Mouse (Mus musculus): ENCODE results near the gene Rsf1. TPM values are rescaled to one million over a fixed set of nuclear protein-coding genes. Genes with fewer than 3 reads are reported as not detected.
A peak's percentile ranks its signal among the peaks of the same experiment; 100 is the strongest.

Gene Rsf1
- polyA plus RNA-seq, 1 experiment from 2014 or later = 25.7 TPM

GRCm38 (mm10) chr7:97696506-97697254 lies 117.0 kb downstream of the Rsf1 start, which contains the start of gene Clns1a:
Clns1a (plus strand) TSS chr7:97696634.
- Histone ChIP-seq H3K4me1 (replicated peaks; ENCODE audit: control insufficient read depth, insufficient read depth, low read length) (peaks cover 5% of the 10 kb centered on the region; the same call in 1 of the 2 replicates), H3K4me3 (ENCODE audit: low read depth, low read length) (peak within 1 kb of the TSS; percentile 97), H3K9ac (ENCODE audit: low read length) (peak within 1 kb of the TSS; percentile 95), H3K27me3 (ENCODE audit: control insufficient read depth, insufficient read depth, low read length) (no peaks in the 10 kb centered on the region), H3K27ac (ENCODE audit: low read depth, low read length) (peak within 1 kb of the TSS; percentile 31; the same call in 1 of the 2 replicates), H3K9me3 (ENCODE audit: control insufficient read depth, low read length) (no peaks in the 10 kb centered on the region), H3K36me3 (ENCODE audit: control insufficient read depth, insufficient read depth, low read length) (no peaks in the 10 kb centered on the region; the same call in 1 of the 2 replicates), H3K4me2 (ENCODE audit: low read depth, low read length, severe bottlenecking) (peak within 1 kb of the TSS; percentile 85)
- ATAC-seq (replicated peaks; ENCODE audit: low FRiP score) (peak; percentile 97), DNase-seq (ENCODE audit: low spot score) (peak; percentile 91)
- WGBS = under 1% methylated on average over 63 of the region's 63 CpGs

GRCm38 (mm10) chr7:97700173-97700572 lies 120.5 kb downstream of the Rsf1 start:
- ATAC-seq (replicated peaks; ENCODE audit: low FRiP score) (no peak), DNase-seq (ENCODE audit: low spot score) (no peak)
- 95% methylated on average over 4 of the region's 4 CpGs for WGBS

DNA sequence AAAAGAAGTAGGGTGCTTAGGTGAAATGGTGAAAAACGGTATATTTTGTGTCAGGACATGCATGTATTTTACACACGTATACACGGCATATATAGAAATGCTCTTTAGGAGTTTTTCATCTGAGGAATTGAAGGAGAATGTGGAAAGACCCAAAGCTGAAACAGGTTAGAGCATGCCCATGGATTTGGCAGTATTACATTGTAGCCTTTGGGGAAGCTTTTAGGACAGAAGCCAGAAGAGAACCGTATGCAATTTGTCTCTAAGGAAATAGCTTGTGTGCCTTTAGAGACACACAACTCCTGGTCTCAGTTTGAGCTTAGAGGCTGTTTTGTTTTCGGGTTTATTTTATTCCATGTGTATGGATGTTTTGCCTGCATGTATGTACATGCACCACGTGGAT lies 121.4 kb downstream of the Rsf1 start:
- peaks cover under 1% of the 10 kb centered on the region; the same call in 1 of the 2 replicates for H3K4me1 ChIP-seq (replicated peaks; ENCODE audit: control insufficient read depth, insufficient read depth, low read length)
- WGBS = 90% methylated on average over 6 of the region's 6 CpGs
- DNase-seq (ENCODE audit: low spot score) (no peak), ATAC-seq (replicated peaks; ENCODE audit: low FRiP score) (no peak)
- no peak overlapping the region for H3K4me2 ChIP-seq (ENCODE audit: low read depth, low read length, severe bottlenecking)
- H3K9ac ChIP-seq (ENCODE audit: low read length) = no peak overlapping the region
- H3K27ac ChIP-seq (ENCODE audit: low read depth, low read length) = no peak overlapping the region
- H3K4me3 ChIP-seq (ENCODE audit: low read depth, low read length) = no peak overlapping the region
- no peaks in the 10 kb centered on the region; the same call in 1 of the 2 replicates for H3K36me3 ChIP-seq (ENCODE audit: control insufficient read depth, insufficient read depth, low read length)
- no peaks in the 10 kb centered on the region for H3K27me3 ChIP-seq (ENCODE audit: control insufficient read depth, insufficient read depth, low read length)
- no peaks in the 10 kb centered on the region for H3K9me3 ChIP-seq (ENCODE audit: control insufficient read depth, low read length)

More at GRCm38 (mm10) chr7:97700173-97700572, 120.5 kb downstream of the Rsf1 start:
- no peaks in the 10 kb centered on the region for H3K27me3 ChIP-seq (ENCODE audit: control insufficient read depth, insufficient read depth, low read length)
- H3K4me2 ChIP-seq (ENCODE audit: low read depth, low read length, severe bottlenecking) = no peak overlapping the region
- H3K9ac ChIP-seq (ENCODE audit: low read length) = no peak overlapping the region
- no peak overlapping the region for H3K27ac ChIP-seq (ENCODE audit: low read depth, low read length)
- no peaks in the 10 kb centered on the region; the same call in 1 of the 2 replicates for H3K36me3 ChIP-seq (ENCODE audit: control insufficient read depth, insufficient read depth, low read length)
- H3K9me3 ChIP-seq (ENCODE audit: control insufficient read depth, low read length) = no peaks in the 10 kb centered on the region
- H3K4me3 ChIP-seq (ENCODE audit: low read depth, low read length) = no peak overlapping the region
- peaks cover 5% of the 10 kb centered on the region; the same call in 1 of the 2 replicates for H3K4me1 ChIP-seq (replicated peaks; ENCODE audit: control insufficient read depth, insufficient read depth, low read length)

DNA sequence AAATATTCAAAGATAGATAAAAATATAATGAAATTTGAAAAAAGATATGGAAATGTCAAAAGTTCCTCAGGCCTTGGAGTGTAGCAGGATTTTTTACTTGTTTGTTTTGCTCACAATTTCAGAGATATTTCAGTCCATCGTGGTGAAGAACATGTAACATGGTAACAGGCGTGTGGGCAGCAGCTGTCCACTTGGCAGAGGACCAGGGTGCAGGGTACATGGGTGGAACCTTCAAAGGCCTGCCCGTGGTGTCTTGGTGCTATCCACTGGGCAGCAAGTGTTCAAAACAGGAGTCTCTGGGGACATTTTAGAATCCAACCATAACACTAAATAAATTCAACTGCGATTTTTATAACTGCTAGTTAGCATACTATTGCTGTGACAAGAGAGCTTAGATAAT lies 127.4 kb downstream of the Rsf1 start:
- WGBS = 95% methylated on average over 4 of the region's 4 CpGs

DNA sequence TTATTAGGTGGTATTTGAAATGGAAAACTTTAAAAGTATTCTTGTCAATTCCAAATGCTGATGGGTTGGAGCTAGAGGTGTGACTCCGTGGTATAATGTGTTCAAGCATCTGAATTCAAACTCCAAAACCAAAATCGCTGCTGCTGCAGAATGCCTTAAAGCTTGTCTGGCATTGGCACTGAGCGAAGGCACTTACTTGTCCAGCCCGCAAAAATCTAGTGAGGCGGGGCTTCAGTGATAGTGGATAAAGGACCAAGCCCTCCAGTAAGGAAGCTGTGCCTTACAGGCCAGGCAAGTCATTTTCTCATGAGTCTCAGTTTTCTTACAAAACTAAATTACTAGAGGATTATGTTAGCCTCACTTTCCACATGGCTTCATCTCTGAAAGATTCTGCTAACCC lies 128.1 kb downstream of the Rsf1 start:
- Histone ChIP-seq H3K36me3 (ENCODE audit: control insufficient read depth, insufficient read depth, low read length) (peaks cover 1% of the 10 kb centered on the region; the same call in 1 of the 2 replicates), H3K4me3 (ENCODE audit: low read depth, low read length) (no peak overlapping the region), H3K9ac (ENCODE audit: low read length) (no peak overlapping the region), H3K4me2 (ENCODE audit: low read depth, low read length, severe bottlenecking) (no peak overlapping the region), H3K4me1 (replicated peaks; ENCODE audit: control insufficient read depth, insufficient read depth, low read length) (no peaks in the 10 kb centered on the region), H3K27me3 (ENCODE audit: control insufficient read depth, insufficient read depth, low read length) (no peaks in the 10 kb centered on the region), H3K27ac (ENCODE audit: low read depth, low read length) (no peak overlapping the region), H3K9me3 (ENCODE audit: control insufficient read depth, low read length) (no peaks in the 10 kb centered on the region)
- no peak for DNase-seq (ENCODE audit: low spot score)
- WGBS = 88% methylated on average over 5 of the region's 5 CpGs
- ATAC-seq (replicated peaks; ENCODE audit: low FRiP score) = no peak

More for the DNA sequence above, 127.4 kb downstream of the Rsf1 start:
- Histone ChIP-seq H3K4me2 (ENCODE audit: low read depth, low read length, severe bottlenecking) (no peak overlapping the region), H3K9me3 (ENCODE audit: control insufficient read depth, low read length) (no peaks in the 10 kb centered on the region), H3K4me1 (replicated peaks; ENCODE audit: control insufficient read depth, insufficient read depth, low read length) (no peaks in the 10 kb centered on the region), H3K27ac (ENCODE audit: low read depth, low read length) (no peak overlapping the region), H3K4me3 (ENCODE audit: low read depth, low read length) (no peak overlapping the region), H3K27me3 (ENCODE audit: control insufficient read depth, insufficient read depth, low read length) (no peaks in the 10 kb centered on the region), H3K9ac (ENCODE audit: low read length) (no peak overlapping the region), H3K36me3 (ENCODE audit: control insufficient read depth, insufficient read depth, low read length) (no peaks in the 10 kb centered on the region)
- DNase-seq (ENCODE audit: low spot score) = no peak
- no peak for ATAC-seq (replicated peaks; ENCODE audit: low FRiP score)

GRCm38 (mm10) chr7:97709204-97709603 lies 129.5 kb downstream of the Rsf1 start:
- Histone ChIP-seq H3K36me3 (ENCODE audit: control insufficient read depth, insufficient read depth, low read length) (peaks cover 3% of the 10 kb centered on the region; the same call in 1 of the 2 replicates), H3K4me2 (ENCODE audit: low read depth, low read length, severe bottlenecking) (no peak overlapping the region), H3K27me3 (ENCODE audit: control insufficient read depth, insufficient read depth, low read length) (no peaks in the 10 kb centered on the region), H3K4me1 (replicated peaks; ENCODE audit: control insufficient read depth, insufficient read depth, low read length) (no peaks in the 10 kb centered on the region), H3K9me3 (ENCODE audit: control insufficient read depth, low read length) (no peaks in the 10 kb centered on the region), H3K9ac (ENCODE audit: low read length) (no peak overlapping the region), H3K4me3 (ENCODE audit: low read depth, low read length) (no peak overlapping the region), H3K27ac (ENCODE audit: low read depth, low read length) (no peak overlapping the region)
- ATAC-seq (replicated peaks; ENCODE audit: low FRiP score) = no peak
- 92% methylated on average over 3 of the region's 3 CpGs for WGBS
- DNase-seq (ENCODE audit: low spot score) = no peak

DNA sequence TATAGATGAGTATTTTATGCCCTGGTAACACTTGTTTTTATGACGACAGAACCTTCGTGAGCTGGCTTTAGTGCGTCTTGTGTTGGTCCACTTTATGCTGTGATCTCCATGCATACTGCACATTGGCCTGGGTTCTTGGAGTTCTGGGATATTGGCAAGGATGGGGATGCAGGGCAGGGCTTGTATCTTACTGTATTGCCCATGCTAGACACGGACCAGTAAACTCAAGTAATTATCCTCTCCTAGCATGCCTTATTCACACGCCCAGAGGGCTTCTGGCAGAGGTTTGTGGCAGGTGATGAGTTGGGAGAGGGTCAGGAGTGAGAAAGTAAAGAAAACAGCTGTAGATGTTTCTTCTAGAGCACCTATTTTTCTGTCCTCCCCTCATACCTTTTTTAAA lies 135.0 kb downstream of the Rsf1 start:
- Histone ChIP-seq H3K4me2 (ENCODE audit: low read depth, low read length, severe bottlenecking) (no peak overlapping the region), H3K4me1 (replicated peaks; ENCODE audit: control insufficient read depth, insufficient read depth, low read length) (no peaks in the 10 kb centered on the region), H3K4me3 (ENCODE audit: low read depth, low read length) (no peak overlapping the region), H3K9ac (ENCODE audit: low read length) (no peak overlapping the region), H3K27ac (ENCODE audit: low read depth, low read length) (no peak overlapping the region), H3K36me3 (ENCODE audit: control insufficient read depth, insufficient read depth, low read length) (peaks cover 9% of the 10 kb centered on the region), H3K9me3 (ENCODE audit: control insufficient read depth, low read length) (no peaks in the 10 kb centered on the region), H3K27me3 (ENCODE audit: control insufficient read depth, insufficient read depth, low read length) (no peaks in the 10 kb centered on the region)
- DNase-seq (ENCODE audit: low spot score) = no peak
- 96% methylated on average over 5 of the region's 5 CpGs for WGBS
- ATAC-seq (replicated peaks; ENCODE audit: low FRiP score) = no peak

GRCm38 (mm10) chr7:97717326-97717725 lies 137.6 kb downstream of the Rsf1 start:
- H3K36me3 ChIP-seq (ENCODE audit: control insufficient read depth, insufficient read depth, low read length) = peaks cover 9% of the 10 kb centered on the region

GRCm38 (mm10) chr7:97719078-97719477 lies 139.4 kb downstream of the Rsf1 start:
- Histone ChIP-seq H3K4me3 (ENCODE audit: low read depth, low read length) (no peak overlapping the region), H3K9me3 (ENCODE audit: control insufficient read depth, low read length) (no peaks in the 10 kb centered on the region), H3K27ac (ENCODE audit: low read depth, low read length) (no peak overlapping the region), H3K4me1 (replicated peaks; ENCODE audit: control insufficient read depth, insufficient read depth, low read length) (no peaks in the 10 kb centered on the region), H3K27me3 (ENCODE audit: control insufficient read depth, insufficient read depth, low read length) (no peaks in the 10 kb centered on the region), H3K36me3 (ENCODE audit: control insufficient read depth, insufficient read depth, low read length) (peaks cover 6% of the 10 kb centered on the region), H3K4me2 (ENCODE audit: low read depth, low read length, severe bottlenecking) (no peak overlapping the region), H3K9ac (ENCODE audit: low read length) (no peak overlapping the region)
- ATAC-seq (replicated peaks; ENCODE audit: low FRiP score) = no peak
- 85% methylated on average over 5 of the region's 5 CpGs for WGBS
- no peak for DNase-seq (ENCODE audit: low spot score)

More at GRCm38 (mm10) chr7:97717326-97717725, 137.6 kb downstream of the Rsf1 start:
- Histone ChIP-seq H3K4me1 (replicated peaks; ENCODE audit: control insufficient read depth, insufficient read depth, low read length) (no peaks in the 10 kb centered on the region), H3K4me3 (ENCODE audit: low read depth, low read length) (no peak overlapping the region), H3K27me3 (ENCODE audit: control insufficient read depth, insufficient read depth, low read length) (no peaks in the 10 kb centered on the region), H3K9me3 (ENCODE audit: control insufficient read depth, low read length) (no peaks in the 10 kb centered on the region), H3K9ac (ENCODE audit: low read length) (no peak overlapping the region), H3K27ac (ENCODE audit: low read depth, low read length) (no peak overlapping the region), H3K4me2 (ENCODE audit: low read depth, low read length, severe bottlenecking) (no peak overlapping the region)
- ATAC-seq (replicated peaks; ENCODE audit: low FRiP score) = no peak
- WGBS = 97% methylated on average over 1 of the region's 1 CpGs
- DNase-seq (ENCODE audit: low spot score) = no peak

Data from forebrain, embryonic 11.5 days (tissue).